Mouse (Mus musculus): ENCODE data around the gene Mtus2. TPM values are rescaled to one million over a fixed set of nuclear protein-coding genes. Genes with fewer than 3 reads are reported as not detected.
"Not testable (repeated sequence)": the region's sequence is repeated elsewhere in the genome, so short reads cannot be mapped to it uniquely, and the experiment has no call there.

Mtus2 gene
- polyA plus RNA-seq, 1 experiment from 2014 or later, result 14.4 TPM

GRCm38 (mm10) chr5:147935096-147935495 lies 22.0 kb upstream of the Mtus2 start:
- Histone ChIP-seq H3K9me3 (no peaks in the 10 kb centered on the region), H3K27me3 (no peaks in the 10 kb centered on the region), H3K36me3 (replicated peaks) (no peaks in the 10 kb centered on the region), H3K4me2 (no peak overlapping the region), H3K4me1 (no peaks in the 10 kb centered on the region), H3K4me3 (replicated peaks) (no peak overlapping the region), H3K27ac (no peak overlapping the region), H3K9ac (no peak overlapping the region)
- no peak for ATAC-seq (ENCODE audit: low FRiP score)
- 92% methylated on average over 13 of the region's 13 CpGs for WGBS

GRCm38 (mm10) chr5:147939226-147939625 lies 17.9 kb upstream of the Mtus2 start:
- H3K27ac ChIP-seq, result no peak overlapping the region
- no peak overlapping the region for H3K9ac ChIP-seq
- no peak overlapping the region for H3K4me3 ChIP-seq (replicated peaks)
- no peaks in the 10 kb centered on the region for H3K4me1 ChIP-seq
- no peak overlapping the region for H3K4me2 ChIP-seq
- ATAC-seq (ENCODE audit: low FRiP score), result no peak
- H3K9me3 ChIP-seq, result peaks cover 3% of the 10 kb centered on the region; the same call in 1 of the 2 replicates
- no peaks in the 10 kb centered on the region for H3K36me3 ChIP-seq (replicated peaks)
- 80% methylated on average over 5 of the region's 5 CpGs for WGBS
- no peaks in the 10 kb centered on the region for H3K27me3 ChIP-seq

GRCm38 (mm10) chr5:147945000-147945666 lies 12.0 kb upstream of the Mtus2 start:
- Histone ChIP-seq H3K27me3 (no peaks in the 10 kb centered on the region), H3K4me3 (replicated peaks) (no peak overlapping the region), H3K9me3 (peaks cover 3% of the 10 kb centered on the region; the same call in 1 of the 2 replicates), H3K4me2 (no peak overlapping the region), H3K27ac (no peak overlapping the region), H3K9ac (no peak overlapping the region), H3K36me3 (replicated peaks) (no peaks in the 10 kb centered on the region), H3K4me1 (no peaks in the 10 kb centered on the region)
- WGBS, result 39% methylated on average over 5 of the region's 5 CpGs
- no peak for ATAC-seq (ENCODE audit: low FRiP score)

GRCm38 (mm10) chr5:147949881-147950280 lies 7.2 kb upstream of the Mtus2 start:
- 80% methylated on average over 14 of the region's 14 CpGs for WGBS
- no peaks in the 10 kb centered on the region for H3K4me1 ChIP-seq
- H3K4me3 ChIP-seq (replicated peaks), result no peak overlapping the region
- no peaks in the 10 kb centered on the region; the same call in 1 of the 2 replicates for H3K27me3 ChIP-seq
- no peak overlapping the region for H3K27ac ChIP-seq
- ATAC-seq (ENCODE audit: low FRiP score), result no peak
- no peak overlapping the region for H3K9ac ChIP-seq
- H3K4me2 ChIP-seq, result no peak overlapping the region
- no peaks in the 10 kb centered on the region for H3K36me3 ChIP-seq (replicated peaks)
- H3K9me3 ChIP-seq, result no peaks in the 10 kb centered on the region

GRCm38 (mm10) chr5:147951751-147952150 lies 5.4 kb upstream of the Mtus2 start:
- no peak overlapping the region for H3K4me2 ChIP-seq
- no peak overlapping the region for H3K4me3 ChIP-seq (replicated peaks)
- no peak overlapping the region for H3K9ac ChIP-seq
- WGBS, result 65% methylated on average over 2 of the region's 2 CpGs
- H3K27ac ChIP-seq, result no peak overlapping the region
- H3K27me3 ChIP-seq, result peaks cover 18% of the 10 kb centered on the region
- no peak for ATAC-seq (ENCODE audit: low FRiP score)
- H3K4me1 ChIP-seq, result peaks cover 9% of the 10 kb centered on the region; the same call in 1 of the 2 replicates
- no peaks in the 10 kb centered on the region for H3K36me3 ChIP-seq (replicated peaks)
- no peaks in the 10 kb centered on the region for H3K9me3 ChIP-seq

- H3K4me3 ChIP-seq (replicated peaks); H3K9me3 ChIP-seq; H3K27ac ChIP-seq; H3K9ac ChIP-seq; H3K36me3 ChIP-seq (replicated peaks); H3K4me2 ChIP-seq; ATAC-seq (ENCODE audit: low FRiP score): not testable (repeated sequence)
- Histone ChIP-seq H3K27me3 (peaks cover 26% of the 10 kb centered on the region), H3K4me1 (peaks cover 16% of the 10 kb centered on the region; the same call in 1 of the 2 replicates)
- WGBS, result 85% methylated on average over 5 of the region's 5 CpGs
Observed at GRCm38 (mm10) chr5:147953181-147953580, 3.9 kb upstream of the Mtus2 start.

GRCm38 (mm10) chr5:147955671-147956070 lies 1.4 kb upstream of the Mtus2 start:
- ATAC-seq (ENCODE audit: low FRiP score), result no peak
- 40% methylated on average over 5 of the region's 5 CpGs for WGBS
- no peak overlapping the region for H3K4me2 ChIP-seq

GRCm38 (mm10) chr5:147956421-147956820 lies 699 bp upstream of the Mtus2 start:
- no peaks in the 10 kb centered on the region for H3K36me3 ChIP-seq (replicated peaks)
- ATAC-seq (ENCODE audit: low FRiP score), result no peak
- H3K4me3 ChIP-seq (replicated peaks), result peak overlapping the region; percentile 68
- peaks cover 16% of the 10 kb centered on the region; the same call in 1 of the 2 replicates for H3K4me1 ChIP-seq
- WGBS, result 3% methylated on average over 11 of the region's 11 CpGs
- no peak overlapping the region for H3K27ac ChIP-seq
- no peaks in the 10 kb centered on the region for H3K9me3 ChIP-seq
- H3K27me3 ChIP-seq, result peaks cover 30% of the 10 kb centered on the region
- H3K9ac ChIP-seq, result 0 out of 2 replicates have a peak overlapping the region, but pooled peaks have one; percentile 17
- peak overlapping the region; percentile 99 for H3K4me2 ChIP-seq

More at GRCm38 (mm10) chr5:147955671-147956070, 1.4 kb upstream of the Mtus2 start:
- Histone ChIP-seq H3K9me3 (no peaks in the 10 kb centered on the region), H3K27ac (no peak overlapping the region), H3K27me3 (peaks cover 30% of the 10 kb centered on the region), H3K9ac (no peak overlapping the region), H3K4me1 (peaks cover 16% of the 10 kb centered on the region; the same call in 1 of the 2 replicates), H3K4me3 (replicated peaks) (no peak overlapping the region), H3K36me3 (replicated peaks) (no peaks in the 10 kb centered on the region)

- Histone ChIP-seq H3K9ac (peak overlapping the region; percentile 66), H3K27ac (0 out of 2 replicates have a peak overlapping the region, but pooled peaks have one; percentile 4)
- WGBS, result under 1% methylated on average over 42 of the region's 42 CpGs
Observed at GRCm38 (mm10) chr5:147957592-147958271, 612 bp downstream of the Mtus2 start.

GRCm38 (mm10) chr5:147958552-147958951 lies 1.4 kb downstream of the Mtus2 start:
- WGBS, result 35% methylated on average over 13 of the region's 13 CpGs
- Histone ChIP-seq H3K27me3 (peaks cover 30% of the 10 kb centered on the region), H3K4me3 (replicated peaks) (peak overlapping the region; percentile 68; the same call in 1 of the 2 replicates), H3K4me2 (peak overlapping the region; percentile 99), H3K9ac (no peak overlapping the region), H3K9me3 (no peaks in the 10 kb centered on the region), H3K36me3 (replicated peaks) (no peaks in the 10 kb centered on the region), H3K4me1 (peaks cover 16% of the 10 kb centered on the region; the same call in 1 of the 2 replicates), H3K27ac (no peak overlapping the region)
- ATAC-seq (ENCODE audit: low FRiP score), result no peak

More at GRCm38 (mm10) chr5:147957592-147958271, 612 bp downstream of the Mtus2 start:
- ATAC-seq (ENCODE audit: low FRiP score), result peak; percentile 67; the same call in 1 of the 2 replicates
- peak overlapping the region; percentile 68 for H3K4me3 ChIP-seq (replicated peaks)
- H3K4me2 ChIP-seq, result peak overlapping the region; percentile 99
- no peaks in the 10 kb centered on the region for H3K36me3 ChIP-seq (replicated peaks)
- H3K27me3 ChIP-seq, result peaks cover 30% of the 10 kb centered on the region
- peaks cover 16% of the 10 kb centered on the region; the same call in 1 of the 2 replicates for H3K4me1 ChIP-seq
- no peaks in the 10 kb centered on the region for H3K9me3 ChIP-seq

- WGBS, result 35% methylated on average over 5 of the region's 5 CpGs
- no peak overlapping the region for H3K27ac ChIP-seq
- no peak overlapping the region for H3K9ac ChIP-seq
- H3K4me2 ChIP-seq, result no peak overlapping the region
- peaks cover 16% of the 10 kb centered on the region; the same call in 1 of the 2 replicates for H3K4me1 ChIP-seq
- ATAC-seq (ENCODE audit: low FRiP score), result no peak
- H3K4me3 ChIP-seq (replicated peaks), result no peak overlapping the region
- peaks cover 30% of the 10 kb centered on the region for H3K27me3 ChIP-seq
- no peaks in the 10 kb centered on the region for H3K36me3 ChIP-seq (replicated peaks)
- no peaks in the 10 kb centered on the region for H3K9me3 ChIP-seq
Observed at GRCm38 (mm10) chr5:147959088-147959487, 2.0 kb downstream of the Mtus2 start.

GRCm38 (mm10) chr5:147960793-147961192 lies 3.7 kb downstream of the Mtus2 start:
- ATAC-seq (ENCODE audit: low FRiP score), result no peak
- H3K4me2 ChIP-seq, result no peak overlapping the region
- WGBS, result 90% methylated on average over 1 of the region's 1 CpGs
- H3K4me1 ChIP-seq, result peaks cover 16% of the 10 kb centered on the region; the same call in 1 of the 2 replicates
- H3K27ac ChIP-seq, result no peak overlapping the region
- H3K9me3 ChIP-seq, result no peaks in the 10 kb centered on the region
- H3K4me3 ChIP-seq (replicated peaks), result no peak overlapping the region
- no peak overlapping the region for H3K9ac ChIP-seq
- H3K27me3 ChIP-seq, result peaks cover 21% of the 10 kb centered on the region
- no peaks in the 10 kb centered on the region for H3K36me3 ChIP-seq (replicated peaks)
